Mouse (Mus musculus) gastrocnemius, adult 8-10 months (tissue): ENCODE results near the gene Uhrf1bp1. TPM values are rescaled to one million over a fixed set of nuclear protein-coding genes. Genes with fewer than 3 reads are reported as not detected.
"Not testable (repeated sequence)": the region's sequence is repeated elsewhere in the genome, so short reads cannot be mapped to it uniquely, and the experiment has no call there.

Experiments used
- DNase-seq, 2 experiments: peaks; one replicate each; pipeline ENCODE4 v3.0.0; 2022; ENCODE audit warnings: low spot score in 2 of 2
- total RNA-seq, 4 experiments: library from RNA; stranded (reverse); gene quantifications; 2 replicates each; pipeline ENCODE4 v1.2.4; 2022

The Uhrf1bp1 gene
- 10 to 100 TPM; 21.0 to 30.9 (median 28.8) TPM for total RNA-seq

- DNase-seq = peak; percentile 50 to 71
Observed at GRCm38 (mm10) chr17:27856265-27856797, at the start of gene Uhrf1bp1. Gene Uhrf1bp1 (plus strand): TSS chr17:27856441.

- no peak for DNase-seq
Observed at GRCm38 (mm10) chr17:27807542-27808078, 48.6 kb upstream of the Uhrf1bp1 start.

- DNase-seq = no peak
Observed at GRCm38 (mm10) chr17:27810569-27811331, 45.5 kb upstream of the Uhrf1bp1 start.

- no peak for DNase-seq
Observed at GRCm38 (mm10) chr17:27811980-27812379, 44.3 kb upstream of the Uhrf1bp1 start.

GRCm38 (mm10) chr17:27814606-27815005 lies 41.6 kb upstream of the Uhrf1bp1 start:
- DNase-seq = no peak

GRCm38 (mm10) chr17:27819011-27819410 lies 37.2 kb upstream of the Uhrf1bp1 start:
- DNase-seq = no peak

- DNase-seq = no peak
Observed at GRCm38 (mm10) chr17:27819521-27819970, 36.7 kb upstream of the Uhrf1bp1 start.

- DNase-seq = peak; percentile 45 to 60
Observed at GRCm38 (mm10) chr17:27819971-27820567, 36.2 kb upstream of the Uhrf1bp1 start.

GRCm38 (mm10) chr17:27820568-27821406 lies 35.5 kb upstream of the Uhrf1bp1 start, which contains the start of gene D17Wsu92e:
Gene D17Wsu92e (minus strand): TSS chr17:27820648.
- DNase-seq = peak; percentile 94 to 96

- peak in 1 of 2 experiments; percentile 24 for DNase-seq
Observed at GRCm38 (mm10) chr17:27821407-27822338, 34.6 kb upstream of the Uhrf1bp1 start.

- DNase-seq = no peak
Observed at GRCm38 (mm10) chr17:27823142-27823905, 32.9 kb upstream of the Uhrf1bp1 start.

- no peak for DNase-seq
Observed at GRCm38 (mm10) chr17:27824941-27825340, 31.3 kb upstream of the Uhrf1bp1 start.

GRCm38 (mm10) chr17:27825539-27825938 lies 30.7 kb upstream of the Uhrf1bp1 start:
- no peak for DNase-seq

GRCm38 (mm10) chr17:27825984-27826905 lies 30.0 kb upstream of the Uhrf1bp1 start:
- peak; percentile 28 to 37 for DNase-seq

- DNase-seq = no peak
Observed at GRCm38 (mm10) chr17:27826908-27827383, 29.3 kb upstream of the Uhrf1bp1 start.

GRCm38 (mm10) chr17:27827511-27827910 lies 28.7 kb upstream of the Uhrf1bp1 start:
- no peak for DNase-seq

- no peak for DNase-seq
Observed at GRCm38 (mm10) chr17:27830411-27830810, 25.8 kb upstream of the Uhrf1bp1 start.

GRCm38 (mm10) chr17:27837850-27838249 lies 18.4 kb upstream of the Uhrf1bp1 start, which contains the start of gene Snrpc:
Gene Snrpc (plus strand): TSS chr17:27838150.
- DNase-seq = not testable (repeated sequence)
